Mouse (Mus musculus) adrenal gland (tissue): ENCODE data around the gene Hpse2.
"Not testable (repeated sequence)": the region's sequence is repeated elsewhere in the genome, so short reads cannot be mapped to it uniquely, and the experiment has no call there.

ENCODE experiments used
- intact Hi-C: fragments of 180-260 bp; cut with DNase I; formaldehyde crosslinking; loops from one replicate; pipeline ENCODE4 v1.15.1; 2025

The Hpse2 gene

GRCm38 (mm10) chr19:42780156-42780538 lies 608.0 kb downstream of the Hpse2 start:
- intact Hi-C loops, result not testable (repeated sequence)

GRCm38 (mm10) chr19:42779531-42780155 lies 608.5 kb downstream of the Hpse2 start, which contains the start of gene Hps1:
Gene Hps1, minus strand, starts transcription at chr19:42779978.
- intact Hi-C loops, result loop anchor here (10.0 kb wide), 2 partner anchors 195 to 465 kb away; no protein-coding TSS in a partner anchor

- intact Hi-C loops, result loop anchor here (10.0 kb wide), 2 partner anchors 193 to 463 kb away; no protein-coding TSS in a partner anchor
These were observed 610.4 kb downstream of the Hpse2 start for GRCm38 (mm10) chr19:42777801-42778200.

GRCm38 (mm10) chr19:42776813-42777212 lies 611.3 kb downstream of the Hpse2 start:
- intact Hi-C loops, result loop anchor here (10.0 kb wide), 2 partner anchors 192 to 462 kb away; no protein-coding TSS in a partner anchor

- intact Hi-C loops, result loop anchor here (10.0 kb wide), 2 partner anchors 186 to 456 kb away; no protein-coding TSS in a partner anchor
These were observed 617.8 kb downstream of the Hpse2 start for GRCm38 (mm10) chr19:42770141-42770872.

GRCm38 (mm10) chr19:42769648-42770047 lies 618.5 kb downstream of the Hpse2 start:
- intact Hi-C loops, result loop anchor here (10.0 kb wide), 2 partner anchors 185 to 455 kb away; no protein-coding TSS in a partner anchor

GRCm38 (mm10) chr19:42767361-42767760 lies 620.8 kb downstream of the Hpse2 start:
- intact Hi-C loops, result no loop called here

- intact Hi-C loops, result no loop called here
These were observed 623.8 kb downstream of the Hpse2 start for GRCm38 (mm10) chr19:42764398-42764797.

GRCm38 (mm10) chr19:42756671-42757070 lies 631.5 kb downstream of the Hpse2 start:
- intact Hi-C loops, result no loop called here

GRCm38 (mm10) chr19:42755148-42755870 lies 632.8 kb downstream of the Hpse2 start:
- intact Hi-C loops, result no loop called here

GRCm38 (mm10) chr19:42753141-42753917 lies 634.8 kb downstream of the Hpse2 start:
- intact Hi-C loops, result no loop called here

GRCm38 (mm10) chr19:42752363-42752931 lies 635.7 kb downstream of the Hpse2 start, which contains the start of gene Pyroxd2:
Gene Pyroxd2, minus strand, starts transcription at chr19:42752775.
- intact Hi-C loops, result no loop called here

- intact Hi-C loops, result no loop called here
These were observed 638.0 kb downstream of the Hpse2 start for GRCm38 (mm10) chr19:42750196-42750595.

GRCm38 (mm10) chr19:42746702-42747101 lies 641.5 kb downstream of the Hpse2 start:
- intact Hi-C loops, result loop anchor here (5.0 to 10.0 kb wide), 2 partner anchors 159 to 212 kb away; no protein-coding TSS in a partner anchor

- intact Hi-C loops, result loop anchor here (5.0 to 10.0 kb wide), 2 partner anchors 159 to 211 kb away; no protein-coding TSS in a partner anchor
These were observed 642.3 kb downstream of the Hpse2 start for GRCm38 (mm10) chr19:42745869-42746224.

GRCm38 (mm10) chr19:42745084-42745868 lies 642.9 kb downstream of the Hpse2 start:
- intact Hi-C loops, result loop anchor here (5.0 to 10.0 kb wide), 2 partner anchors 158 to 210 kb away; no protein-coding TSS in a partner anchor

- intact Hi-C loops, result loop anchor here (5.0 to 10.0 kb wide), 2 partner anchors 82 to 209 kb away; no protein-coding TSS in a partner anchor
These were observed 644.0 kb downstream of the Hpse2 start for GRCm38 (mm10) chr19:42744162-42744586.

- intact Hi-C loops, result loop anchor here (5.0 to 10.0 kb wide), 2 partner anchors 81 to 208 kb away; no protein-coding TSS in a partner anchor
These were observed 644.9 kb downstream of the Hpse2 start for GRCm38 (mm10) chr19:42743261-42743660.

- intact Hi-C loops, result loop anchor here (5.0 to 10.0 kb wide), 2 partner anchors 80 to 207 kb away; no protein-coding TSS in a partner anchor
These were observed 646.3 kb downstream of the Hpse2 start for GRCm38 (mm10) chr19:42741884-42742283.
